Mouse (Mus musculus) kidney, postnatal 36 days (tissue): ENCODE data around the gene BC061212.
"Not testable (repeated sequence)": the region's sequence is repeated elsewhere in the genome, so short reads cannot be mapped to it uniquely, and the experiment has no call there.

Experiments used
- DNase-seq, 2 experiments: peaks; one replicate each; pipeline ENCODE4 v3.0.0; 2021 to 2022; ENCODE audit warnings: mixed read lengths in 2 of 2

BC061212 gene

DNA sequence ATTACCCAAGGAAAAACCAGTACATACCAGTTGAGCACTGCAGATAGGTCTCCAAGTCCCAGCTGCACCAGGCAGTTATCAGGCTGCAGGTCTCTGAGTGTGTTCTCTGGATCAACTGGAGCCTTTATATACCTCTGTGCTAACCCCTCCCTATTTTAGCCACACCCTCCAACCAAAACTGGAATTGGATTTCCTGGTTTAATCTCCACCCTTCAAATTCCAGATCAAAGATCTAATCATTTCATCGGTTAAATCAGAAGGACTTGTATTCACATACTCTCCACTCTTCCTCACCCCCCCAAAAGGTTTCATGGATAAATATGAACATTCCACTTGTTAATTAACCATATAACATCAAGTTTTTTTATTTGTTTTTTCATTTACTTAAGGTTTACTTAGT lies at the start of gene BC061212:
Gene BC061212, minus strand, starts transcription at position 101 of the 400 bp plus-strand sequence.
- DNase-seq: not testable (repeated sequence)

GRCm38 (mm10) chr5:94076085-94076484 lies 5.7 kb upstream of the BC061212 start, which contains the start of gene Gm6351:
TSS of gene Gm6351 (plus strand) at chr5:94076385.
- not testable (repeated sequence) for DNase-seq
